Mouse (Mus musculus): ENCODE measurements around the gene Mettl5. TPM values are rescaled to one million over a fixed set of nuclear protein-coding genes. Genes with fewer than 3 reads are reported as not detected.
"Not testable (repeated sequence)": the region's sequence is repeated elsewhere in the genome, so short reads cannot be mapped to it uniquely, and the experiment has no call there.

Mettl5 gene
- 10 to 100 TPM; 16.1 to 17.4 TPM for total RNA-seq (2021)
- long read RNA-seq, experiment 1, transcript Mettl5-201 (7 exons, 968 nt) = major isoform, 18 of 24 reads
- long read RNA-seq, experiment 1, partial matches to known transcripts = 1 of 24 reads
- long read RNA-seq, experiment 1, other reads (novel, unspliced or antisense) = 1 of 24 reads
- long read RNA-seq, experiment 2, transcript Mettl5-201 (7 exons, 968 nt) = major isoform, 20 of 31 reads
- long read RNA-seq, experiment 2, partial matches to known transcripts = 1 of 31 reads
- long read RNA-seq, experiment 2, other reads (novel, unspliced or antisense) = 4 of 31 reads

DNA sequence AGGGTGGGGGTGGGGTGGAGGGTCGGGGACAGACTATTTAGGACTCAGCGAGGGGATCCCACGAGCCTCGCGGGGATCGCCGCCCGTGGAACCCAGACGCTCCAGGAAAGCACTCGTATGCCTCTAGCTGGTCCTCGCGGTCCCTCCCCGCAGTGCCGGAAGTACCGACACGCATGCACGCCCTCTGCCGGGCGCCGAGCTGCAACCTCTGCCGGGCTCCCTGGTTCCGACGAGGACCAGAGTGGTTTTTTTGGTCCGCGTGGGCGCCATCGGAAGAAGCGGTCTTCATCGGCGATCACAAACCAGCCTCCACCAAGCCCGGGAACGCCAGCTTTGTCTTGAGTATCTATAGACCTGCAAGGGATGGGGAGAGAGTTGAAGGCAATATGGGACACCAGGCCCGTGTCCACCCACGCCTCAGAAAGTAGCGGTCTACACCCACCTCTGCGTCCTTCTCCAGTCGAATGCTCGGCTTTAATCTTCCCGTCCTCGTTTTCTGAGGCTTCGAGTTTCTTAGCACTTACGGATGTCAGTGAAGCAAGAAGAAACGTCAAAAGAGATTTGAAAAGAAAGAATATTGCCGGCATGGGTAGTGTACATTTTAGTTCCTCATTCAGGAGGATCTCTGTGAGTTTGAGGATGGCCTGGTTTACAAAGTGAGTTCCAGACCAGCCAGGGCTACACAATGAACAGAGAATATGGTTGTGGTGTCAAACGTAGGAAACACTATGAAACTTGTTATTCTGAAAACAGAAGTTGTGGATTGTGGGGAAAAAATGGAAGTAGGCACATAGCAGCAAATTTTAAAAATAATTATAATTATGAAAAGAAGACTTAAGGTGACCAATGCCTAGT, at the start of gene Mettl5:
Mettl5 (minus strand) TSS at position 165 of the 855 bp plus-strand sequence.
- DNase-seq = peak; percentile 82

DNA sequence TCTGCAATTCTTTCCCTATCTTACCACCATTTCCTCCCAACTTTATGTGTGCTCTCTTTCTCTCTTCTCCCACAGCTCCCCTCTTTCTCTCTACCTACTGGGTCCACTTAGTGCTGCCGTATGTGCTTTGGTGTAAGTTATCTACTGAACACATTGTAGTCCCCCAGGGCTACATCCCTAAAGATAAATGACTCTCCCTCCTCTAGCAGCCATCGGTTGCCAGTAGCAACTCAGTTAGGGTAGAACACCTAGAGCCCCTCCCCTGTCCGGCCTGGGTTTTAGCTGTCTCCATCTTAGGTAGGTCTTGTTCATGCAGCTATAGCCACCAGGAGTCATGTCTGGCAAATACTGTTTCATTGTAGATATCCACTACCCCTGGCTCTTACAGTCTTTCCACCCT, 39.5 kb upstream of the Mettl5 start:
- no peak for DNase-seq

DNA sequence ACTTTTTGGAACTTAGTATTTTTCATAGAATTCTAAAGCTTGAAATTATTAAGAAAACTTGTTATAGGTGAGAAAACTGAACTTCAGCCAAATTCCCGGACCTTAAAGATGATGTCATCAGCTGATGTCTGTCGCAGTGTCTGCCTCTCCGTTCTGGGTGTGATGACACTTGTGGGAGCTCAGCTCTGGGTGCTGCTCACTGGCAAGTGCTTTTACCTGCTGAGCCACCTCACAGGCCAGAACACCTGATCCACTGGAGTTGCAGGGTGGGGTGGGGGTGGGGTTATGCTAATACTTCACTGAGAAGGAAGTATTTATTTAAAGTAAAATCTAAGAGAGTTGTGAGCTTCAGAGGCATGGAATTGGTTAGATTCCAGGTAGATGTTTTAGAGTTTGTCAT, 31.9 kb upstream of the Mettl5 start:
- no peak for DNase-seq

DNA sequence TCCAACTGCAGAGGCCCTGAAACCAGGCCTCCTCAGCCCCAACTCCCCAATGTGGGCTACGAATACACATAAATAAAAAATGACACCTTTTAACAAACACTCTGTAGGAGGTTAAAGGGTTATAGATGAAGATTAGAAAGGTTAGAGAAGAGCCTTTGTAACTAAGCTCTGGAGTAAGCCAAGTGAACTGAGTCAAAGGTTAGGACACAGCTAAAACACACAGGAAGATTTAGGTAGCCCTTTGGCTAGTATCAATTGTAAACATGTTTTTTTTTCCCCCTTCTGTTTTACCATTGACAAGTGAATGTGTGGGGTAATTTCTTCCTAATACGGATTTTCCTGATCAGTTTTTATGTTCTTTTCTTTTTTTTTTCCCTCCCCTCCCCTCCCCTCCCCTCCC, 27.4 kb upstream of the Mettl5 start:
- DNase-seq = no peak

DNA sequence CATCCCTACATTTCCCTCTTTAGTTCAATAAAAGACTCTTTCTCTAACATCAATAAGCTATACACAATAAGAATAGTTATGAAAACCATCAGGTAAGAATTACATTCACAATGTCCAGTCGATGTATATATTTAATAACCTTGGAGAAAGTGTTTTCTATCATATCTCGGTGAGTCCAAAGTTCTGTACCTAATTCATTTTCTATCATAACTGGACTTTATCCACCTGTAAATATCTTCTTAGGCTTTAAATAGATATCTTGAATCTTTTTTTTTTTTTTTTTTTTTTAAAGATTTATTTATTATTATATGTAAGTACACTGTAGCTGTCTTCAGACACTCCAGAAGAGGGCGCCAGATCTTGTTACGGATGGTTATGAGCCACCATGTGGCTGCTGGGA, 22.0 kb upstream of the Mettl5 start:
- DNase-seq = not testable (repeated sequence)

DNA sequence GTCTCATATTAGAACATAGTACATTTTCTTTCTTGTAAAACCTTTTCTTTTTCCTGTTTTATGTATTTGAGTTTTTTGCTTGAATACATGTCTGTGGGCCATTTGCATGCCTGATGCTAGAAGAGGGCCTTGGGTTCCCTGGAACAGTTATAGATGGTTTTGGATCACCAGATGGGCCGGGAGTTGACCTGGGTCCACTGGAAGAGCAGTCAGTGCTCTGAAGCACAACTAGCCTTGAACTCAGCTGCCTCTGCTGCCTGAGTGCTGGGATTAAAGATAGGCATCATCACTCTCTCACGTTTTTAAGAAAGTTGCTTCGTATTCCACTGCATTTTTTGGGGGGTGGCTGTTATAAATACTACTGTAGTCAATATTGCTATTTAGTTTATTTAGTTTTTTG, 18.1 kb upstream of the Mettl5 start:
- no peak for DNase-seq

DNA sequence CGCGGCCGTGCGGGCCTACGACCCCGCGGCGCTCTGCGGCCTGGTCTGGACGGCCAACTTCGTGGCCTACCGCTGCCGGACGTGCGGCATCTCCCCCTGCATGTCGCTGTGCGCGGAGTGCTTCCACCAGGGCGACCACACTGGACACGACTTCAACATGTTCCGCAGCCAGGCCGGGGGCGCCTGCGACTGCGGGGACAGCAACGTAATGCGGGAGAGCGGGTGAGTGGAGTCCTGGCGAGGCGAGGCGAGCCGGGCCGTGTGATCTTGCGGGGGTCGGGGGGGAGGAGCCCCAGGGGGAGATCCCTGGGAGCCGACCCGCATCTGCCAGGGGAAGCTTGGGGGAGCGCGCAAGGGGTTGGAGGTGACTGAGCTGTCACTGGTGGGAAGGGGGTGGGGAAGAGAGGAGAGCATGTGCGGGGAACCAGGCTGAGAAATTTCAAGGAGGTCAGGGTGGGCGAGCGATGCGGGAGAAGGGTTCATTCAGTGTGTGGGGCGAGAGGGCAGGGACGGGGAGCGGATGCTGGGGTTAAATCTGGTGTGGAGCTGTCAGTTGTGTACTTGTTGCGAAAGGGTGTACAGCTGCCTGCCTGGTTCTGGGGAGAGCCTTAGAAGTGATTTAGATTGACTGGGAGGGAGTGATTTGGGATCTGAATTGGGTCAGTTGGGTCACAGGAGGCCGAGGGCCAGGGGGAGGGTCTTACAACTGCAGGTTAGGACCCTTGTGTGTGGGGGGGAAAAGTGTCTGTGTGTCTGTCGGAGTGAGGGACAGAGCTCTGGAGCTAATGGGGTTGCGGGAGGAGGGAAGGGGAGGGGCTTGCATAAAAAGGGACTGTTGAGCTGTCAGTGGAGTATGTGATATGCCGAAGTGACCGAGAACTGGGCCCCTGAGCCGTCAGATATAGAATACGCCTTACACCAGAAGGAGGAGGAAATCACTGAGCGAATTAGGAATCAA, 12.5 kb upstream of the Mettl5 start:
- peak; percentile 39 for DNase-seq

DNA sequence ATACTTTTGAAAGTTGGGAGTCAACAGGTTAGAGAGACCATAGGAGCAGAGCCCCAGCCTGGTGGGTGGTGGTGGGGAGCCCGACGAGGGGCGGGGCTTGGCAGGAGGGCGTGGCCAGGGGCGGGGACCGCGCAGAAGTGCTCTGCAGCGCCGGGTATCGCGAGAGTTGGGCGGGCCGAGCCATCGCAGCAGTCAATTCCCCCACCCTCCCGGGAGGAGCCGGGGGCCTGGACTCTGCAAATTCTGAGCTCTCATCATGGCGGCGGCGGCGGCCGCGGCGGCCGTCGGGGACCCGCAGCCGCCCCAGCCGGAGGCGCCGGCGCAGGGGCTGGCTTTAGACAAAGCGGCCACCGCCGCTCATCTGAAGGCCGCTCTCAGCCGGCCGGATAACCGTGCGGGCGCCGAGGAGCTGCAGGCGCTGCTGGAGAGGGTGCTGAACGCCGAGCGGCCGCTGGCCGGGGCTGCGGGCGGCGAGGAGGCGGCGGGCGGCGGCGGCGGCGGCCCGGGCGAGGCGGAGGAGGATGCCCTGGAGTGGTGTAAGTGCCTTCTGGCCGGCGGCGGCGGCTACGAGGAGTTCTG, 11.7 kb upstream of the Mettl5 start, which contains the start of gene Ubr3:
Ubr3 (plus strand) TSS at position 208 of the 579 bp plus-strand sequence.
- peak; percentile 98 for DNase-seq

DNA sequence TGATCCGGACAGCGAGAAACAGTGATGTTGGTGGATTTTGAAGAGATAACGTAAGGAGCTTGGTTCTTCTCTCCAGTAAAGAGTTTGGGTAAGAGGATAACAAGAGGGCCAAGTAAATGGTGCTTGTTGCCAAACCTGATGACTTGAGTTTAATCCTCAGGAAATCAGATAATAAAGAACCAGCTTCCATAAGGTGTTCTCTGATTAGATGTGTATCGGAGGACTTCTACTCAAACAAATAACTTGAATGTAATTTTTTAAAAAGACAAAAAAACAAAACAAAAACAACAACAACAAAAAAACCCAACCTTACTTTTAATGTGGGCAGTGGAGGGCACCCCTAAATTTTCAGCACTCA, 10.8 kb upstream of the Mettl5 start:
- DNase-seq = no peak

DNA sequence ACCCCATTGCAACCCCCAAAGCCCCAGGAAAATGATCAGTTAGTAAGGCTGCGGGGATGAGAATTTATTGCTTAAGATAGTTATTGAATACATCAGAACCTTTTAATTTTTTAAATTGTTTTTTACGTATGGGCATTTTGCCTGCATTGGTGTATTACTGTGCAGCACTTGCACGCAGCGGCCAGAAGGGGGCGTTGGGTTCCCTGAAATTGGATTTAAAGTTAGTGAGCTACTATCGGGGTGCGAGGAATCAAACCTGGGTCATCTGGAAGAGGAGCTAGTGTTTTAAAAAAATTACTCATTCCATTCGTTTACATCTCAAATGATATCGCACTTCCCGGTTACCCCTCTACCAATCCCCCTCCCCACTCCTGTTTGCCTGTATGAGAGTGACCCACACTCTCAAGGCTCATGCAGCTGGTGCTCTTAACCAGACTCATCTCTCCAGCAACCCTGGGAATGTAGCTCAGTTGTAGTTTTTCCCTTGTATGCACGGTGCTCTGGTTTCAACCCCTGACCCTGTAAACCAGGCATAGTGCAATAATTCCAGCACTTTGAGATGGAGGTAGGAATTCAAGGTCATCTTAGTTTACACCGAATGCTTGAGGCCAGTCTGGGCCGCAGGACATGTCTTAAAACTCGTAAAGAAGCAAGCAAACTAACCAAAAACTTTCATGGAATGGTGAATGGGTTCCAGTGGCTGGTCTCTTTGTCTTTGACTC, 10.2 kb upstream of the Mettl5 start:
- DNase-seq = no peak

DNA sequence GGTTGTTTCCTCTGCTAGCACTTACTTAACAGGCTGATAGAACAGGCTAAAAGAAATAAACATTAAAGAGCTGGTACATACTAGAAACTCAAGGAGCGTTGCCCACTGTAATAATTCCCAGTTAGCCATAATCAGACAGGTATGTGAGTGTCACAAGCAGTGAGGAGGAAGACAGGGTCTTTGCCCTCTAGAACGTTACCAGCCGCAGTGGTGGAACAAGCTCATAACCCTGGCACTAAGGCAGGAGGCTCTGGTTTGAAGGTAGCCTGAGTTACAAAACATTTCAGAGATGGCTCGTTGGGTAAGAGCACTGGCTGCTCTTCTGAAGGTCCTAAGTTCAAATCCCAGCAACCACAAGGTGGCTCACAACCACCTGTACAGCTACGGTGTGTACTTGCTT, 8.5 kb upstream of the Mettl5 start:
- DNase-seq = no peak

DNA sequence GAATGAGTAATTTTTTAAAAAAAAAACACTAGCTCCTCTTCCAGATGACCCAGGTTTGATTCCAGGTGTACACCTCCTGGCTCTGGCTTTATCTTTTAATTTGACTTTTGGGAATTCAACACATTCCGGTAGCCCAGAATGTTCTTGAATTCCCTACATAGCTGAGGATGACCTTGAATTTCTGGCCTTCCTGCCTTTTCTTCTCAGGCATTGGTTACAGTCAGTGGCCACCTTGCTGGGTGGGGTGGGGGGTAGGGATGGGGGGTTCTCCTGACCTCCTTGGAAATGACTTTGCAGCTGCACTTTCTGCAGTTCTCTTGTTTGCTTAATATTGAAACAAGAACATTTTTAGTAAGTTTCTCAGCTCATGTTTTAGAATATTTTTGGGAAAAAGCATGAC, 7.7 kb upstream of the Mettl5 start:
- no peak for DNase-seq

DNA sequence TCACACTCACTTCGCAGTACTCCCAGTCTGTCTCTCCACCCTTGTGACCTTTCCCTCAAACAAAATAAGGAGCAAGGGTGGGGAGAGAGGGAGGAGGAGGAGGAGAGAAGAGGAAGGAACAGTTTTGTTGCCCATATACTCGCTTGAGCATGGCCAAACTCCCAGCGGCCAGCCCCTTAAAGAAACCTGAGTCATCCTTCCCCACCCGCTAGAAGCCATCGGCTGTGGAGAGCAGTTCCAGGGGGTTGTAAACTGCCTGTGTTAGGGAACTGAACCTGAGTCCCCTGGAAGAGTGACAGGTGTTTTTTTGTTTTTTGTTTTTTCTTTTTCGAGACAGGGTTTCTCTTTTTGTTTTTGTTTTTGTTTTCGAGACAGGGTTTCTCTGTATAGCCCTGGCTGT, 5.4 kb upstream of the Mettl5 start:
- no peak for DNase-seq

DNA sequence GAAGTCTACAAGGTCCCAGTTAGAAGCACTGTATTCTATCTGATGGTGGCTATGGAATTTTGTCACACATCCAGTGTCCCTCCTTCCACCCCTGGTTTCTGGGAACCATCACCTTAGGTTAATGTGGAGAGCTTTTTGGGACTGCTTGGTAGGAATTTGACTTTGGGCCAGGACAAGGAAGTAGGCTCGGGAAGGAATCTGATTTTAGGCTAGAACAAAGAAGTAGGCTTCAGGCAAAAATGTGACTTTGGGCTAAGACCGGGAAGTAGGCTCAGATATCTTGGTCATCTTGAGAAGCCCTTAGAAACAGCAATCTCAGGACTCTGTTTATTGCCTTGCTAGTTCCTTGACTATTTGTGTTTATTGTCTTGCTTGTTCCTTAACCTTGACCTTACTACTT, 3.5 kb upstream of the Mettl5 start:
- no peak for DNase-seq

DNA sequence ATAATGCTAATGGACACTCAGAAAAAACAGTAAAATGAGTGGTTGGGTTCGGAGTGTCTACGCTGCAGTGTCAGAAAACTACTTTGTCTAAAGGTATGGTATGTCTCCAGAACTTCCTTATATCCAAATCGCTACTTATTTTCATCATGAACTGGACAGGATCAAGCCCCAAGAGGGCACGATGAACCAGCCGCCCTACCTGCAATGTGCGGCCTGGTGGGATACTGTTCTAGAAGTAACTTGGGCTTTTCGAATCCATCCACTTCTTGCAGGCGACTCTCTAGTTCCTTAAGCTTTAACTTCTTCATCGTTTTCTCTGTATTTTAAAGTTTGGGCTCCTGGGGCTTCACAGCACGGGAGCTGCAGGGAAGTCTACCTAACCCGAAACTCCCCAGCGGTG, 365 bp downstream of the Mettl5 start:
- no peak for DNase-seq

DNA sequence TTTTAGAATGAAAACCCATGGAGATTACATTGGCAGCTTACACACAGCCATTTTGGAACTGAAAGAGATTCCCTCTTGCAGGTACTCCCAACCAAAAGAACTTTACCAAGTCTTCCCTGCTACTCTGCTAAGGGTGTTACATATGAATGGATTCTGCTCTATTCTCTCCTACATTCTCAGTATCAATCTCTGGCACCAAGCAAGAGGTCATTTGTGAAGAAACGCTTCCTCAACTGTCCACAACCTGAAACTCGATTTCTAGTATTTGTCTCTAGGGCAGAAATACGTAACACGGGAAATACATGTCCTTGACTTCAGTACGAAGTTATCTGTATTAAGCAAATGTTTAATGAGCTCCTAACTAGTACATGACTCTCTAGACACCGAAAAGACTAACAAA, 834 bp downstream of the Mettl5 start:
- DNase-seq = no peak

DNA sequence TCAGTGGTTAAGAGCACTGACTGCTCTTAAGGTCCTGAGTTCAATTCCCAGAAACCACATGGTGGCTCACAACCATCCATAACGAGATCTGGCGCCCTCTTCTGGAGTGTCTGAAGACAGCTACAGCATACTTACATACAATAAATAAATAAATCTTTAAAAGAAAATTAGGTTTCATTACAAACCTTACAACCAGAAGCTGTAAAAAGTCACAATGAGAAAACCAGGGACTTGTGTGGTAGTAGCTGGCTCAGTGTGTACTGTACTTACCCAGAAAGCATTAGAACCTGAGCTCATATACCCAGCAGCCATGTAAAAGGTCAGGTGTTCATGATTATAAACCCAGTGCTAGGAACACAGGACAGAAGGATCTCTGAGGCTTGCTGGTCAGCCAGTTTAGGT, 1.4 kb downstream of the Mettl5 start:
- no peak for DNase-seq

DNA sequence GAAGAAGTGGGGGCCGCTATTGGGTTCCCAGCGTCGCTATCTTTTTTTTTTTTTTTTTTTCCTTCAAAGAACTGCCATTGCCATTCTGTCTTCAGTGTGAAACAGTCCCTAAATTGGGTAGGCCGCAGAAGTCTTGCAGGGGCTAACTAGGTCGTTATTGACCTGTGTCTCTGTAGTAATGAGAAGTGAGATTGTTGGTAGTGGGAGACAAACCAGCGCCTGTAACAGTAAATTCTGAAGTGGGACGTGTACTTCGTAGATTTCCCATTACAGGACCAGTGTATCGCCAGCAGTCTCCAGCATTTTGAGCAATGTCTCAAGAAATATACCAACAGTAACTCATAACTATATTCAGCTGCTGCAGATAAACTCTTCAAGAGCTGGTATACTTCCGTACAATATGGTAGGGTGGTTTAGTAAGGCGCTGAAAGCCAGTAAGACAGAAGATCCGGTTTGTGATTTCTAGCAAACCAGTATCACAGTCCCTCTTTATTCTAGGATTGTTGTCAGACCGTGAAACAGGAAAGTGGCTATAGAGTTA, 23.2 kb downstream of the Mettl5 start:
- no peak for DNase-seq

DNA sequence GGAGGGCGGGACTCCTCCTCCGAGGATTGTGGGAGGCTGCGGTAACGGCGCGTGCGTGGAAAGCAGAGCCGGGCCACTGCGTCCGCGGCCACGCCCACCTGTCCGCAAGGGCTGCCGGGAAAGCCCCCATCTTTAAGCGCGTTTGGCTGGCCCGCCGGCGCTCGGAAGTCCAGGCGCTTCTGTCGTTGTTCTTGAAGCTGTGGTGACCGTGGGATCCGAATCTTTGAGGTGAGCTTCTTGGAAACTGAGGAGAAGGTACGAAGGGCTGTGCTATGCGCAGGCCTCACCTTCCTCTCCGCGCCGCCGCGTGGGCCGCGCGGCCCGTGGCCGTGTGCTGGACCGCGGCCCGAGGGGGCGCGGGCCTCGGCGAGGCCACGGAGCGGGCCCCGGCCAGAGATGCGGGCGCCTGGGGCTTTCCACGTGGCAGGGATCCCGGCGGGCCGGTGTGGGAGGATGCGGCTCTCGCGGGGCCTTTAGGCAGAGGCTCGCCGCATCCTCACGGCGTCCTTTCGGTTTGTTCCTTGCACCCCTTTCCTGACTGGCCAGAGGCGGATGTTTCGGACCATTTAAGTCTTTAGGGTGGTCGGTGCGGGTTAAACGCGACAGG, 23.8 kb downstream of the Mettl5 start, which contains the start of gene Ssb:
Ssb (plus strand) TSS at position 78 of the 607 bp plus-strand sequence.
- DNase-seq = peak; percentile 91

DNA sequence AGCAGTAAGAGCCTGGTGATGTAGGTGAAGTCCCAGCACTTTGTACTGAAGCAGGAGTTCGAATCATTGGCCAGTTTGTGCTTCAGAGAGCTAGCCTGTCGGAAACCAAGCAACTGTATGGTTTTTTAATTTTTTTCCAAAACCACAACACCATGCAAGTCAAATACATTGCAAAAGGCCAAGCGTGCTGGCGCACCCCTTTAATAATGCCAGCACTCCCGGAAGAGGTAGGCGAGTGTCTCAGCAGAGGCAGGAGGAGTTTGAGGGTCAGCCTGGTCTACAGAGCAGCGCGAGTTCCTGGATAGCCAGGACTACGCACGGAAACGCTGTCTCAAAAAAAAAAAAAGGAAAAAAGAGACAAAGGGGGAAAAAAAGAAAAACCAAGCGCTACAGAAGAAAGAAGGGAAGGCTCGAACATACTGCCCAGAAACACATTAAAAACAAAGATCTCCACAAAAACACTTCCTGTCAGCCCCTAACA, 24.4 kb downstream of the Mettl5 start:
- DNase-seq = no peak
